Mouse (Mus musculus) testis, postnatal 14 days (tissue): ENCODE data around the gene Bcl10.
"Not testable (repeated sequence)": the region's sequence is repeated elsewhere in the genome, so short reads cannot be mapped to it uniquely, and the experiment has no call there.

ENCODE experiments used
- DNase-seq: peaks from one replicate; pipeline ENCODE4 v3.0.0; 2021; ENCODE audit warnings: low spot score

Bcl10 gene

GRCm38 (mm10) chr3:145913263-145913662, 9.3 kb upstream of the Bcl10 start:
- DNase-seq: no peak

DNA sequence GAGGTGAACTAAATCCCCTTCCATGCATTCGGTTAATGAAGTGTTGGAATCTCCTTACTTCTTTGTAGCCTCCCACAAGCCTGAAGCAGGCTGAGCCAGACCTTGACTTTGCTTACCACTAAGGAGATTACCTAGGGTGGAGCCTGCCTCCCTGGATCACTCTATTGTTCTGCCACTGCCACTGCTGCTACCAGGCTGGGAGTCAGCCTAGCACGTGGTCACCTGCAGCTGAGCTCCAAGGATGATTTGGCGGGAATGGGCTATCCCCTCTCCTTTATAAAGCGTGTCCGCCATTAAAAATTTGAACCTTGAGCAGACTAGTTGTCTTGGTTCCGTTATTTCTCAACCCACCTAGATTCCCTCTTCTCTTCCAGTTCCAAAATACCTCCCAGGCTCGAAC, 8.7 kb upstream of the Bcl10 start:
- not testable (repeated sequence) for DNase-seq

DNA sequence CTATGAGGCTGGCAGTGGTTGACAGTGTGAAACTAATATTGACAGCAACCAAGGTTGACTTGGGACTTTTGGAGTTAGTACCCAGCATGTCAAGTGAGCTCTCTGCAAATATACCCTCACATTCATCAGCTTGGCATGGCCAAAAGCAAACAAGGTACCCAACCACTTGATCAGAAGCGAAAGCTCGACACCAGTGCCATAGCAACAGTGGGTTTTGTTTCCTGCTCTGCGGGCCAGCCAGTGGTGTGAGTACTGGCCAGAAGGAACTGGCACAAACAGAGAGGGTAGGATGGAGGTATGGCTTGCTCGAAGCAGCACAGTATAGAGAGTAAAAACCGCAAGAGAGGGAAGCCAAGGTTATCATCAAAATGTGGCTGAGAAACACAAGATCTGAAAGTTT, 6.2 kb upstream of the Bcl10 start:
- no peak for DNase-seq

- DNase-seq: no peak
Observed at GRCm38 (mm10) chr3:145916826-145917225, 5.8 kb upstream of the Bcl10 start.

DNA sequence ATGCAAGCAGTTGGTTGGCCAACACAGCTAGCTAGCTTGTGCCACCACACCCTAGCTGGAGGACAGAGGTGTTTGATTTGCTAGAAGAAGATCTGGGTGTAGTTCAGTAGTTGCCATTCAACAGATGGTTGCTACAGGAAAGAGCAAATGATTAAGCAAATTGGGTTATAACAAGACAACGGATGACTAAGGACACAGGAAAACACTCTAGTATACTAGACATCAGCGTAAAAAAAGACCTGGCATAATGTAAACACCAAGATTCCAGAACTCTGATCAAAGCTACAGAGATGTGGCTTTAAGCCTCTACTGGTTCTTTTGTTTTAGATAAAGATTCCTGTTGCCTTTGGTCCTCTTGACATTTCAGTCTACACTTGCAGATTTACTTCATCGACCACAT, 367 bp downstream of the Bcl10 start:
- DNase-seq: no peak

DNA sequence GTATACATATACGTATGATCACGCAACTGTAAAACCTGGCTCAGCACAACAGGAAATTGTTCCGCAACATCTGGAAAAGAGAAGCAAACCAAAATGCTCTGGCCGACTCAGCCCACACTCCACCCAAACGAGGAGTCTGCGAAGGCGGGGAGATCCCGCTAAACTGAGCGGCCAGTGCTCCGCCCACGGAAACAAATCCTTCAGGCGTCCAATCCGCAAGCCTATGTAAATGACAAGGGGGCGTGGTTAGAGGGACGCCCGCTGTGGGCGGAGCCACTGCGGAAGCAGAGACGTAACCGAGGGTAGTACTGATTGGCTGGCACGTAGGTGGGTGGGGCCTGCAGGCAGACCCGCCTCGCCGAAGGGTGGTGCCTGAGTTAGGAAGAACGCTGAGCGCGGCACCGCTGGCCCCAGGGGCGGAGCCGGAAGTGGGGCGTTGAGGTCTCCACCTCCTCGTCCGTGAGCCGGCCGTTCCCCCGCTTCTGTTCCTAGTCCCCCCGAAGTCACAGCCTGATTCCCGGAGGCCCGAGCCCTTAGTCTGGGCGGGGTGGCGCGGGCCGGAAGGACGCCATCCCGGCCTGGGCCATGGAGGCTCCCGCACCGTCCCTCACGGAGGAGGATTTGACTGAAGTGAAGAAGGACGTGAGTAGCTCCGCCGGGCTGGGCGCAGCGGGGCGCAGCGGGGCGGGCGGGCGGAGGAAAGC, 1.4 kb downstream of the Bcl10 start:
- DNase-seq: peak; percentile 100

DNA sequence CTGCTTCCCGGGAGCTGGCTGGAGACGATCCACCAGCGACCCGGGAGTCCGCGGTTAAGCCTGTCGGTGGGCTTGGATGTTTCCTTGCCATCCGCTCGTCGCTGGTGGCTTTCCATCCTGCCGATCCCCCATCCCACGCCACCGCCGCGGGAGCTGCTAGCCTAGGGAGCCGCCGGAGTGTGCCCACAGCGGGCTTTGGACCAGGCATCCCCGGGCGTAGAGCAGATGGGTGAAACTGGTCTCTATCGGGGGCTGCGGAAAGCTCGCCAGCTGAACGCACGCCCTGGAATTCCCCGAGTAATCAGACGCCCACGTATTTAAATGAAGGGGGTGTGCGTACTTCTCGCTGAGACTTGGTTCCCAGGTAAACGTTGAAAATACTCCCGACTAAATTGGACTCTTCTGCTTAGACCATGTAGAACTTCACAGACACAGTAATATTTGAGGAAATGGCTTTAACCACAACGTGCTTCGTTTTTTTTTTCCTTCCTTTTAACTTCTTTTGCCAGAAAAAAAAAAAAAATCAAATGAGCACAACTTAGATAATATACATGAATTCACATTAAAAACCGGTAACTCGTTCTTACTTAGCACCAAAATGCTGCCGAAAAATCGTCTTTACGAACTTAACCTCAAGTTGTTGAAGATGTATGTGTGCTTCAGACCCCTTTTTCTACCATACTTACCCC, 2.2 kb downstream of the Bcl10 start:
- DNase-seq: peak; percentile 69

- DNase-seq: no peak
Observed at GRCm38 (mm10) chr3:145925506-145925905, 2.9 kb downstream of the Bcl10 start.

- no peak for DNase-seq
Observed at GRCm38 (mm10) chr3:145929525-145930400, 7.2 kb downstream of the Bcl10 start.

- no peak for DNase-seq
Observed at GRCm38 (mm10) chr3:145933845-145934244, 11.2 kb downstream of the Bcl10 start.

DNA sequence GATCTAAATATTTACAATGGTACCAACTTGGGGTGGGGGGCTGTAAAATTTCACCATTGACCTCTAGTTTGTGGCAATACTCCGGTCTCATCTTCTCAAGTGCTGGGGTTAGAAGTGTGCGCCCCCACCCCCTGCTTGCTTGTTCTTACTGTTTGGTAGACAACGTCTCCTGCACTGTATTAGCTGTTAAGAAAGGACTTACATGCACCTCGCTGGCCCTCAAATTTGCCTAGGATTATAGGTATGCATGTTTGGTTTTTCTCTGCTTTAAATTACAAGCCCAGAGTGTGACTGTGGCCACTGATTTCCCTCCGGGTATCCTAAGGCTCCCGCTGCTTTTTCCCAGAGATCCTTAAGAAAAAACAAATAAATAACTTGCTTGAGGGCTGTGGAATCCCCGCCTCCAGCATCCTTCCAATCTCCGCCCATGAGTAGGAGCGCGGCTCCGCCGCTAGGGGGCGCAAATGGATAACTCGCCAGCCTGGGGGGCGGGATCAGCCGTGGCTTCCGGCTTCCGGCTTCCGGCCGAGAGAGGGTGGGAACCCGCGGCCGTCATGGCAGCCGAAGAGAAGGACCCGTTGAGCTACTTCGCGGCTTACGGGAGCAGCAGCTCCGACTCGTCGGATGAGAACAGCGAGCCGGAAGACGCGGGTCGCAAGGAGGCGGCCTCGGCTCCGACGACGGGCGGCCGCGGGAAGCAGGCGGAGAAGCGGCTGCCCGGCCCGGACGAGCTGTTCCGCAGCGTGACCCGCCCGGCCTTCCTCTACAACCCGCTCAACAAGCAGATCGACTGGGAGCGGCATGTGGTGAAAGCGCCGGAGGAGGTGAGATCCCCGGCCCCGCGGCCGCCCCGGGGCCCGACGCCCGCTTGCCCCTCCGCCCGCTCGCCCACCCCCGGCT, 15.2 kb downstream of the Bcl10 start, which contains the start of gene 2410004B18Rik:
2410004B18Rik (plus strand) TSS at position 510 of the 900 bp plus-strand sequence.
- DNase-seq: peak; percentile 89

DNA sequence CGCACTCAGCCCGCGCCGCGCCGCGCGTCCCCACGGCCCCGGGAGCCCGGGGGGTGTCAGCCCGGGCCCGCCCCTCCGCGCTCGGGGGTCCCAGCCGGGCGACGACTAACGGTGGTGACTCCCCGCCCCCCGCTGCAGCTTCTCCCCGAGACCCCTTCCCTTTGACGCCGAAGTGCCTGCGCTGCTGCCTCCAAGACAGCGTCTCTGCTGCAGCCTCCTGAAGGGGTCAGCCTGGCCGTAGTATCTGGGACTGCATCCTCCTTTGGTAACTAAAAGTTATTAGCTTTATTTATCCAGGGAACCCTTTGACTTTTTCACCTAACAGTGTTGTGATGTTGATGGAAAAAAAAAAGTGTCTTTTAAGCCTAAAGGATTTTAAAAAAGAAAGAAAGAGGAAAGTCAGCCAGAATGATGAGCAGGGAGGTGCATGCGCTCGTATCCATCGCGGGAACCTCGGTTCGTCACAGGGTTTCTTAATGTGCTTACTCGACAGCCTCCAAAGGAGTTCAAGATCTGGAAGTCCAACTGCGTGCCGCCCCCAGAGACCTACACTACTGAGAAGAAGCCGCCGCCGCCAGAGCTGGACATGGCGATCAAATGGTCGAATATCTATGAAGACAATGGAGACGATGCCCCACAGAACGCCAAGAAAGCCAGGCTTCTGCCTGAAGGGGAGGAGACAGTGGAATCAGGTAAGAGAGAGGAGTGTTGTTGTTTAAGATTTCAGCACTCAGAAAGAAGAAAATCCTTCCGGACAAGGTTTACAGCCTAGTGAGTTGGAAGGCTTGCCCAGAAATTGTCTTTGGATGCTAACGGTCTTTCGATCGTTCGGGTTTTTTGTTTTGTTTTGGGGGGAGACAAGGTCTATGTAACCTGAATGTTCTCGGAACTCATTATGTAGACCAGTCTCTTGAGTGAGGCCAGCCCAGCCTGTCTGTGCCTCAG, 16.1 kb downstream of the Bcl10 start:
- peak; percentile 40 for DNase-seq

- DNase-seq: no peak
Observed at GRCm38 (mm10) chr3:145939402-145939801, 16.8 kb downstream of the Bcl10 start.

GRCm38 (mm10) chr3:145939971-145940370, 17.4 kb downstream of the Bcl10 start:
- no peak for DNase-seq

DNA sequence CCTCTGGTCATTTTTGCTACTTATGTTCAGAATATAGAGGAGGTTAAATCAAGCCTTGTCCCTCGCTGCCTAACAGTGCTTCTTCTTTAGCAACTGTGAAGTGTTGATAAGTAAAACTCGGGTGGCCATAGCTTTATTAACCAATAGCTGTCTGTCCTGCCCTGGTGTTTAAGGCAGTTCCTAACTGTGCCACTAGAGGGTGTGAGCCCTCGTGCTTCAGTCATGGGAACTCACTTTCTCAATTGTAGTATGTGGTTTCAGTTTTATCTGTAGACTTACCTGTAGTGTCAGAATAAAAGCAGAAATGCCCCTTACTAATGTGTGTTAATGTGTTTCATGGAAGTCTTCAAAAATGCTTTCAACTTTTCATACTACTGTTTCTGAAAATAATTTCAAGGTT, 19.4 kb downstream of the Bcl10 start:
- DNase-seq: no peak

- DNase-seq: no peak
Observed at GRCm38 (mm10) chr3:145944348-145944747, 21.7 kb downstream of the Bcl10 start.

GRCm38 (mm10) chr3:145945904-145946303, 23.3 kb downstream of the Bcl10 start:
- no peak for DNase-seq

- DNase-seq: no peak
Observed at GRCm38 (mm10) chr3:145946654-145947053, 24.1 kb downstream of the Bcl10 start.

DNA sequence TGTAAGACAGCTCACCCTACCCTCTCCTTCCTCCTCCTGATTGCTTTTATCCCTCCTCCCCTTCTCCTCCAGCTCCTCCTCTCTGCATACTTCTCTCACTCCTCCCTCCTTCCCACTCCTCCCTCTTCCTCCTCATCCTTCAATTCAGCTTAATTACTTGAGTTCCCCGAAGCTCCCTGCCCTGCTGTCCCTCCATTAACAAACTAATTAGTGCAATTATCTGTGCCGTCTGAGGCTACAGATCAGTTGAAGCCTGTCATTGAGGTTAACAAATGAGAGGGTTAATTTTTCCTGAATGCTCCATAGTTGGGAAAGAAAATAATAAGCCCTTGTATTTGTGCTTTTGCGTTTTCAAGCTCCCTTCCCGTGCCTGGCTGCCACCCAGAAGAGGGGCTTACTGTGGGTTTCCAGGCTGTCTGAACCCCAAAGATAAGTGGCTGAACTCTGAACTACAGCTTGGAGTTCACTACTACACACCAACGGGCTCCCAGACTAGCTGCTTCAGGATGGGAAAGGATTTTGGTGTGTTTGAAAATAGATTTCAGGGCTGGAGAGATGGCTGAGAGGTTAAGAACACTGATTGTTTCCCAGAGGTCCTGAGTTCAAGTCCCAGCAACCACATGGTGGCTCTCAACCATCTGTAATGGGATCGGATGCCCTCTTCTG, 25.1 kb downstream of the Bcl10 start:
- DNase-seq: no peak
